34 mouse cellular contexts compared by ENCODE assay signal in the genomic region with DNA sequence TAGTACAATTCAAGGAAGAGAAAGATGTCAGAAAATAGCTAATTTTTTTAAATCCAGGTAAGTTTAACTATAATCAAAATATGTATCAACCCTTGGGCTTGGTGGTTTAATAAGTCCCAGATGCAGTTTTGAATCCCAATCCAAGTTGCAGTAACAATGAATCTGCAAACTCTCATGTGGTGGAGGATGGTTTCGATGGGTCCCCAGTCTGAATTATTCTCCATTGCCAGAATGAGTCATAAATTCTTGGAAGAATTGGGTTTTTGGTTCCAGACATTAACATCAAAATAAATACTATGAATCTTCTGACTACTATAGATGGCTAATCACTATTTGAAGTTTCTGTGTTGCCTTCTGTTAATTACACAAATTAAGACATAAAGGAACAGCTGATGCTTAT.
"Had no signal": no experiment of that assay in that cellular context is flagged by ENCODE, and none has a peak within 500 bp of the region (broad histone marks: within the 10 kb centered on the region; RNA-seq: fewer than 3 reads in every experiment).

No protein-coding gene starts in this region.

- H3K36me3 ChIP-seq: heart, embryonic 12.5 days; heart, embryonic 13.5 days; heart, embryonic 15.5 days; hindbrain, embryonic 10.5 days; hindbrain, embryonic 12.5 days; hindbrain, embryonic 13.5 days; hindbrain, embryonic 15.5 days; intestine, embryonic 15.5 days; kidney, embryonic 15.5 days had no signal

- H3K27ac ChIP-seq: heart, embryonic 13.5 days; heart, embryonic 15.5 days; hindbrain, embryonic 10.5 days; hindbrain, embryonic 12.5 days; hindbrain, embryonic 13.5 days; hindbrain, embryonic 14.5 days; hindbrain, embryonic 15.5 days; hindbrain, postnatal 0 days; intestine, embryonic 15.5 days; kidney, embryonic 15.5 days; kidney, postnatal 0 days; layer of hippocampus, adult 2 months; left cerebral cortex, adult 2 months had no signal

- H3K27me3 ChIP-seq: heart, embryonic 12.5 days; heart, embryonic 13.5 days; heart, embryonic 15.5 days; hindbrain, embryonic 12.5 days; hindbrain, embryonic 13.5 days; hindbrain, embryonic 15.5 days; intestine, embryonic 15.5 days; kidney, embryonic 15.5 days had no signal

- ATAC-seq: hindbrain, embryonic 16.5 days; hindbrain, postnatal 0 days; inflammation-experienced regulatory T-cells, adult 6 months; intestine, embryonic 15.5 days; intestine, embryonic 16.5 days; intestine, postnatal 0 days had no signal

- H3K4me2 ChIP-seq: heart, embryonic 12.5 days; heart, embryonic 13.5 days; heart, embryonic 15.5 days; hindbrain, embryonic 12.5 days; hindbrain, embryonic 13.5 days; hindbrain, embryonic 14.5 days; hindbrain, embryonic 15.5 days; intestine, embryonic 15.5 days; kidney, embryonic 15.5 days had no signal

- H3K4me3 ChIP-seq: heart, embryonic 12.5 days; heart, embryonic 13.5 days; heart, embryonic 15.5 days; hindbrain, embryonic 10.5 days; hindbrain, embryonic 12.5 days; hindbrain, embryonic 13.5 days; hindbrain, embryonic 15.5 days; intestine, embryonic 15.5 days; kidney, embryonic 15.5 days; layer of hippocampus, adult 2 months; left cerebral cortex, adult 2 months had no signal

- H3K9me3 ChIP-seq: heart, embryonic 12.5 days; heart, embryonic 13.5 days; heart, embryonic 15.5 days; hindbrain, embryonic 10.5 days; hindbrain, embryonic 12.5 days; hindbrain, embryonic 13.5 days; hindbrain, embryonic 15.5 days; intestine, embryonic 15.5 days; kidney, embryonic 15.5 days had no signal

- H3K4me1 ChIP-seq: heart, embryonic 12.5 days; heart, embryonic 13.5 days; heart, embryonic 15.5 days; hindbrain, embryonic 15.5 days; intestine, embryonic 15.5 days; kidney, embryonic 15.5 days had no signal

- H3K9ac ChIP-seq: heart, embryonic 12.5 days; heart, embryonic 13.5 days; heart, embryonic 15.5 days; hindbrain, embryonic 12.5 days; hindbrain, embryonic 13.5 days; hindbrain, embryonic 14.5 days; hindbrain, embryonic 15.5 days; intestine, embryonic 15.5 days; kidney, embryonic 15.5 days had no signal

- DNase-seq: heart, postnatal 10 days; heart, postnatal 14 days; heart, postnatal 36 days; heart, postnatal 4 days; kidney, adult 11 months; kidney, adult 18-20 months; kidney, adult 2 months; kidney, adult 8-10 months; kidney, adult 9 months; kidney, postnatal 10 days; kidney, postnatal 14 days; kidney, postnatal 25 days; kidney, postnatal 36 days; kidney, postnatal 4 days; layer of hippocampus, adult 9-11 months; layer of hippocampus, postnatal 36 days had no signal
